Mouse (Mus musculus) R1 (cell line): ENCODE data around the gene Otud1.

Experiments used
- DNase-seq: peaks from one replicate; pipeline ENCODE4 v3.0.0-alpha.2; 2018; ENCODE audit warnings: low read depth, low spot score

Otud1 gene

GRCm38 (mm10) chr2:19657158-19657874, at the start of gene Otud1:
TSS of gene Otud1 (plus strand) at chr2:19657752.
- DNase-seq: peak; percentile 96

GRCm38 (mm10) chr2:19607852-19608251, 49.7 kb upstream of the Otud1 start:
- DNase-seq: no peak

- DNase-seq: no peak
Observed at GRCm38 (mm10) chr2:19608410-19609073, 49.0 kb upstream of the Otud1 start.

GRCm38 (mm10) chr2:19622041-19622440, 35.5 kb upstream of the Otud1 start:
- peak; percentile 2 for DNase-seq

DNA sequence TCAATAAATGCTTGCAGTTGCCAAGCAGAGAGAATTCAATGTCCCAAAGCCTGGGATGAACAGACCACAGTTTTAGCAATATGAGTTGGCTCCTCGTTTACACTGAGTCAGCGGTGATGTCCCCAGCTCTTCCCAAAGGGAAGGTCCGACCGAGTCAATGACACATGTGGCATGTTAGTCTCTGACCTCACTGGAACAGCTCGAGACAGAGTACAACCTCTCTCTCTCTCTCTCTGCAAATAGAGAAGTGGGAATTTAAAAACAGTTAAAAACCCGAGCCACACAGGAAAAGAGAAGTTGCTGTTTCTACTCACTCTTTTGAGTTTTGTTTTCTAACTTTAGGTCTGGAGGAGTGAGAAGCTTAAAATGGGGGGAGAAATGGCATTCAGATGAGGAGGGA, 30.5 kb upstream of the Otud1 start:
- DNase-seq: no peak

- DNase-seq: no peak
Observed at GRCm38 (mm10) chr2:19627920-19628608, 29.5 kb upstream of the Otud1 start.

- no peak for DNase-seq
Observed at GRCm38 (mm10) chr2:19630544-19630943, 27.0 kb upstream of the Otud1 start.

DNA sequence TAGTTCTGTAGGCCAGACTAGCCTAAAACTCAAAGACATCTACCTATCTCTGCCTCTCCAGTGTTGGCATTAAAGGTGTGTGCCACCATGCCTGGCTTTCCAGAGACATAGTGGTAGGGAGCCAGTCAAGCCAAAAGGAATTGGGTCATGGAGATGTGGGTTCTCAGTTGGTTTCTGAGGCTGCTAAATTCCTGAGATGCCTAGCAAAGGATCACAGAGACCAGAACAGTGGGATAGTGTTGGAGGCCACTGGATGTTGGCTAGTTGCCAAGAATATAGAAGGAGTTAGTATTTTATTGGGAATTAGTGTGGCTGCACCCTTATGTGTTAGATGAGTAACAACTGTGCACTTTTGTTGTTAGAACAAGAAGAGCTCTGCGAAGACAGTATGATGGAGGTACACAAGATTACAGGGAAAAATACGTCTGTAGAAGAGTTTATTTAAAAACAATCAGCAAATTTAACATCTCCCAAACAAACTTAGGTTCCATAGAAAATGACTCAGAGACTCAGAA, 24.1 kb upstream of the Otud1 start:
- no peak for DNase-seq

GRCm38 (mm10) chr2:19645182-19645581, 12.4 kb upstream of the Otud1 start:
- DNase-seq: no peak

DNA sequence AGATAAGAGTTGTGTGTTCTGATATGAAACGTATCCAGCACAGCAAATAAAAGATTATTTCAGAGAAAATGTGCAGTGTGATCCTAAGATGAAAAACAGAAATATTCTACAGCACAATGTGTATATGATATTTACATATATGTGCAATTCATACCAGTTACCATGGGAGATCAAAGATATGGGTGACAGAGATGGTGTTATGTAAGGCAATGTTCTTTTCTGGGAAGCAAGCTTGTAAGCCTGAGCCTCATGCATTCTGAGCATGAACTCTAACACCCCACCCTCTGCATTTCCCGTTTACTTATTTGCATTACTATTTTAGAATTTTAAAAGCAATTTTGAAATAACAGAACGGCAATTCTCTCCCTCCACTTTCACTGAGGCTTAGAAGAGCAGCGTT, 11.4 kb upstream of the Otud1 start:
- no peak for DNase-seq

GRCm38 (mm10) chr2:19646910-19647309, 10.6 kb upstream of the Otud1 start:
- no peak for DNase-seq

DNA sequence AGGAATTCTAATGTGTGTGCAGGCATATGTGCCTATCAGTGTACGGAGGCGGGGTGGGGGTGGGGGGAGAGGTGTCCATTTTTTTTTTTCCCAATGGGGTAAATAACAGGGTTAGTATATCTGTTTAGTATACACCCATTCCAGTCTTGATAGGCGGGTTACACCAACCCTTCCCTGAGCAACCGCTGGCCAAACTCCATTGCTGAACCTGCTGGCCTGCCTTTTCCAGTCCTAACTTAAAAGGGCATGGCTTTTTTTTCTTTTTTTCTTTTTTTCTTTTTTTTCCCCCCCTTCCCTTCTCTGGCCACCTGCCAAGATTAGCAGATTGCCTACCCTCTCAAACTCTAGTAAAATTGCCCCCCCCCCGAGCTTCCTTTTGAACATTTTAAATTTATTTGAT, 1.1 kb upstream of the Otud1 start:
- no peak for DNase-seq

GRCm38 (mm10) chr2:19657881-19658589, 483 bp downstream of the Otud1 start:
- peak; percentile 75 for DNase-seq

DNA sequence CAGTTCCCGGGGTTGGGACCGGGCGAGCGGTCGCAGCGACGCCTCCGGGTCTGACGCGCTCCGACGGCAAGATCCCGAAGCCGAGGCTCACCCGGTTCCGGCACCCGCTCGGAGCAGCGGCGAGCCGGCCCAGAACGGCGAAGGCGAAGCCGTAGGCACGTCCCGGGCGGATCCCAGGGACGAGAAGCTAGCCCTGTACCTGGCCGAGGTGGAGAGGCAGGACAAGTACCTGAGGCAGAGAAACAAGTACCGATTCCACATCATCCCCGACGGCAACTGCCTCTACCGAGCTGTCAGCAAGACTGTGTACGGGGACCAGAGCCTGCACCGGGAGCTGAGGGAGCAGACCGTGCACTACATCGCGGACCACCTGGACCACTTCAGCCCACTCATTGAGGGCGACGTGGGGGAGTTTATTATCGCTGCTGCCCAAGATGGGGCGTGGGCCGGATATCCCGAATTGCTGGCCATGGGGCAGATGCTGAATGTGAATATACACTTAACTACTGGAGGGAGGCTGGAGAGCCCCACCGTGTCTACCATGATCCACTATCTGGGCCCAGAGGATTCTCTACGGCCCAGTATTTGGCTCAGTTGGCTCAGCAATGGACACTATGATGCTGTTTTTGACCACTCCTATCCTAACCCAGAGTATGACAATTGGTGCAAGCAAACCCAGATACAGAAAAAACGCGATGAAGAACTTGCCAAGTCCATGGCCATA, 1.3 kb downstream of the Otud1 start:
- peak; percentile 53 for DNase-seq

DNA sequence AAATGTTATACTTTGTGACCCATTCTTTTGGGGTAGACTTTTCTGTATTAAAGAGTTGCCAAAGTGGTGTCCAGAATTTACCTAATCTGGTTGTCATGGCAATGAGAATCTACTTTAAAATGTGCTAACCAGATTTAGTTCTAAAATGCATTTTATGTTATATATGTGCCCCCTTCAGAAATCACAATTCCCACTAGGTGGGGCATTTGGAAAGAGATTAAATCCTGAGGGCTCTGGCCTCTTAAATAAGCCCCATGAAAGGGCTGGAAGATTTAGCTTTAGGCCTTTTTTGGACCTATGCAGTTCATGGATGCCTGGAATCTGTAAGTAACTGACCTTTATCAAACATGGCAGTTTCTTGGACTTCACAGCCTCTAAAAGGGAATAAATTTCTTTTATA, 3.3 kb downstream of the Otud1 start:
- DNase-seq: no peak

GRCm38 (mm10) chr2:19663146-19663848, 5.7 kb downstream of the Otud1 start:
- no peak for DNase-seq

DNA sequence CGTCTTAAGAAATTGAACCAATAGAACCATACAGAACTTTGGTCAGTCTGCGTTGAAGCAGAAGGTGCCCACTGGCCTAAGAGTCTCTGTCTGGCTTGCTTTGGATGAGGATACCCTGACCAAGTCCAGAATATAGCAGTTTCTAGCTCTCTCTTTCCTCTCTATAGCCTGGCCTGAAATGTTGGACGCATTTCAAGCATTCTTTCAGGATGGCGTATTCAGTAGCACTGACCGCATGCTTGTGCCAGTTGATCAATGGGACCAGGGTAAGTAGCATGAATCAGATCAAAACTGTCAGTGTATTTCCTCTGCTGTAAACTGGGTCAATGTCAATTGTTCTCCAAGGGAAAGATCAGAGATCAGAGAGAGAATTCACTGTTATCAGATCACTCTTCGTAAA, 6.6 kb downstream of the Otud1 start:
- no peak for DNase-seq

DNA sequence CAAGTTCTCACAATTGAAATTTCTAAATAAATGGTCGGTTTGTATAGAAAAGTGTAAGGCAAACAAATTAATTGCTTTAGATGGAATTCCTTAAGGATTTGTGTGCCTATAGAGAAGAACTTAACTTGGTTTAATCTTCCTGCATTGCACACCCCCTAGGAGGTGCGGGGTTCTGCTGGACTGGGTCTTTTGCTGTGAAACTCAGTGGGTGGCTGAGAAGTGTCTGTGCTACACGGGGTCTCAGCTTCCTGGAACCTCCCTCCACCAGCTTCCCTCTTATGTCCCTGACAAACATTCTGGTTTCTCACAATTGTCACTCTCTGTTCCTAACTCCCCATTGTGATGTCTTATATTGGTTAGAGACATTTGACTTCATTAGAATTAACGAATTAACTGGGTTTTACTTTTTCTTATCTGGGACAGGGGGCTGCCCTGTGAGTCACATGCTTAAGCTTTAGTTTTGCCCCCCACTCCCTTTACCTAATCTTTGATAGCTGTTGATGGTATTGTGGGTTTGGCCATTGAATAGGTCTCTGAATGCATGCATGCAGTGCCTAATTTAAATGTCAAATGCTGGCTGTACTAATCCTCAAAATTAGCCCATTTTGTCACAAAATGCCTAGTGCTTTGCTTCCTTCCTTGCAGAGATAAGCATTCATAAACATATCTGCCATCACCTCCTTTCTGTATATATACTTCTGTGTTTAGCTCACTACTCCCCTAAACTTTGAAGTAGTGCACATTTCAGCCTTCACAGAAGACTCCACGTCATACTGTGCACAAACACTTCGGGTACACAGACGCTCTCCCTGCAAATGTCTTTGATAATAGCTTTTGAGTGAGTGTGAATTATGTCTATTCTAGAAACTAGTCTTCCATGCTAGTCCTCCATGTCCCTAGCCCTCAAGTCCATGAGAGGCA, 7.3 kb downstream of the Otud1 start:
- DNase-seq: no peak

GRCm38 (mm10) chr2:19665841-19666240, 8.3 kb downstream of the Otud1 start:
- no peak for DNase-seq
